Mouse (Mus musculus) lung, adult 2 months (tissue): ENCODE data around the gene Arhgap15.

Experiments
- CTCF ChIP-seq: fragments of 200-500 bp; IDR thresholded peaks from 2 replicates; pipeline ENCODE4 v1.5.1; 2011; ENCODE audit warnings: mild to moderate bottlenecking, low read length, control low read depth; ENCODE audit not compliant: insufficient read depth
- POLR2A ChIP-seq: fragments of 200-500 bp; IDR thresholded peaks from 2 replicates; pipeline ENCODE4 v1.6.1; 2011; ENCODE audit warnings: low read depth, mild to moderate bottlenecking, control low read depth, low read length, borderline replicate concordance; ENCODE audit errors: extremely low read depth

DNA sequence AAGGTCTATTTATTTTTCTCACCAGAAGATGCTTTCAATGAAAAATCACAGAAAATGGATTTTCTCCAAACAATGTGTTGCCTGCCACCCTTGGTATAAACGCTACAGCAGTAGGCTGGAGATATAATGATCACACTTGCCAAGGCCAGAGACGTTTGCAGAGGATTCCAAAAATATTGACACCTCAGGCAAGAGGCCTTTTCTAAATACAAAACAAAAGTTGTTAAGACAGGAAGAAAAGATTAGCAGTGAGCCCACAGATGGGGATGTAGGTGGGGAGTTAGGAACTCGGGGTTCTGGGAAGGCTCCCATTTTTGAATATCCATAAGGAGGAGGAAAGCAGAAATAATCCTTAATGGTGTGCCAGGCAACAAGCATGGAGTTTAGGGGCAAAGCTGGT, 386.2 kb downstream of the Arhgap15 start:
- no peak for TF ChIP-seq CTCF
- no peak for TF ChIP-seq POLR2A
